In genomic region chr1:37585809-37586480, GRCm38 (mm10) we compare ENCODE assay signal across 8 mouse cellular contexts. TPM values are rescaled to one million over a fixed set of nuclear protein-coding genes. Genes with fewer than 3 reads are reported as not detected.
DNase-seq lines count a peak whose midpoint lies in the region; ATAC-seq and TF ChIP-seq lines count a peak whose summit lies in the region.

No protein-coding gene starts in this region.

- ATAC-seq in embryonic facial prominence, embryonic 14.5 days (ENCODE audit: low read depth) = no peak; the same call in 1 of the 2 replicates
- peak; percentile 86 for ATAC-seq in common myeloid progenitor, adult 5-6 weeks (replicated peaks; ENCODE audit: low read depth, poor library complexity, severe bottlenecking)
- peak; percentile 71 for ATAC-seq in liver, postnatal 0 days

- 77% methylated on average over 13 of the region's 13 CpGs for WGBS in embryonic facial prominence, embryonic 14.5 days
- 88% methylated on average over 13 of the region's 13 CpGs for WGBS in embryonic facial prominence, embryonic 10.5 days
- 31% methylated on average over 13 of the region's 13 CpGs for WGBS in liver, postnatal 0 days (ENCODE audit: insufficient replicate concordance)
- WGBS in small intestine, adult 2 months = 19% methylated on average over 13 of the region's 13 CpGs

- H3K4me2 ChIP-seq in embryonic facial prominence, embryonic 14.5 days (ENCODE audit: low read depth, low read length) = no peak overlapping the region
- peak overlapping the region; percentile 47; the same call in 1 of the 2 replicates for H3K4me2 ChIP-seq in liver, postnatal 0 days (ENCODE audit: low read depth, low read length)

- no peaks in the 10 kb centered on the region; the same call in 1 of the 2 replicates for H3K4me1 ChIP-seq in embryonic facial prominence, embryonic 14.5 days (ENCODE audit: control insufficient read depth, insufficient read depth, low read length)
- no peaks in the 10 kb centered on the region for H3K4me1 ChIP-seq in embryonic facial prominence, embryonic 10.5 days
- peaks cover 4% of the 10 kb centered on the region; the same call in 1 of the 2 replicates for H3K4me1 ChIP-seq in liver, postnatal 0 days (ENCODE audit: insufficient read depth)
- H3K4me1 ChIP-seq in small intestine, adult 2 months (ENCODE audit: control insufficient read depth, insufficient read depth, insufficient read length, low read length) = peaks cover 20% of the 10 kb centered on the region

- no peaks in the 10 kb centered on the region for H3K9me3 ChIP-seq in embryonic facial prominence, embryonic 14.5 days (ENCODE audit: control insufficient read depth, low read length)
- H3K9me3 ChIP-seq in embryonic facial prominence, embryonic 10.5 days = no peaks in the 10 kb centered on the region
- no peaks in the 10 kb centered on the region for H3K9me3 ChIP-seq in liver, postnatal 0 days (ENCODE audit: low read length)

- H3K27me3 ChIP-seq in embryonic facial prominence, embryonic 14.5 days (replicated peaks; ENCODE audit: control insufficient read depth, insufficient read depth, low read length) = no peaks in the 10 kb centered on the region
- H3K27me3 ChIP-seq in embryonic facial prominence, embryonic 10.5 days (replicated peaks; ENCODE audit: low read depth, poor library complexity, severe bottlenecking) = no peaks in the 10 kb centered on the region
- 0 out of 2 replicates have a peak, but pooled peaks cover 3% of the 10 kb centered on the region for H3K27me3 ChIP-seq in liver, postnatal 0 days (ENCODE audit: insufficient read depth, low read length)
- no peaks in the 10 kb centered on the region for H3K27me3 ChIP-seq in small intestine, adult 2 months (ENCODE audit: control insufficient read depth, insufficient read depth, low read length)

- no peak overlapping the region for H3K27ac ChIP-seq in embryonic facial prominence, embryonic 14.5 days (replicated peaks; ENCODE audit: low read depth, low read length)
- H3K27ac ChIP-seq in embryonic facial prominence, embryonic 10.5 days (replicated peaks) = no peak overlapping the region
- peak overlapping the region; percentile 79 for H3K27ac ChIP-seq in liver, postnatal 0 days (ENCODE audit: low read depth)
- H3K27ac ChIP-seq in small intestine, adult 2 months (ENCODE audit: insufficient read depth, low read depth, low read length) = peak overlapping the region; percentile 83

- no peak for TF ChIP-seq CTCF in liver, postnatal 0 days (IDR thresholded peaks at IDR 0.05; ENCODE audit: low read depth)
- TF ChIP-seq CTCF in small intestine, adult 2 months (IDR thresholded peaks at IDR 0.05; ENCODE audit: extremely low read depth, insufficient read length, insufficient replicate concordance, low read depth, low read length) = no peak

- peak; percentile 55 for DNase-seq in embryonic facial prominence, embryonic 14.5 days (ENCODE audit: low spot score)
- DNase-seq in embryonic facial prominence, embryonic 10.5 days (ENCODE audit: low spot score) = no peak
- peak; percentile 55 for DNase-seq in NIH3T3 (ENCODE audit: low read depth)
- peak; percentile 78 for DNase-seq in heart, postnatal 4 days
- peak; percentile 60 for DNase-seq in liver, postnatal 0 days
- DNase-seq in yolk sac, embryonic 10.5 days (ENCODE audit: low spot score) = no peak

- H3K36me3 ChIP-seq in embryonic facial prominence, embryonic 14.5 days (ENCODE audit: control insufficient read depth, insufficient read depth, low read length) = no peaks in the 10 kb centered on the region
- no peaks in the 10 kb centered on the region for H3K36me3 ChIP-seq in embryonic facial prominence, embryonic 10.5 days (replicated peaks)
- H3K36me3 ChIP-seq in liver, postnatal 0 days (replicated peaks; ENCODE audit: insufficient read depth, low read length) = no peaks in the 10 kb centered on the region
- H3K36me3 ChIP-seq in small intestine, adult 2 months (ENCODE audit: control insufficient read depth, insufficient read depth, low read length) = no peaks in the 10 kb centered on the region

- TF ChIP-seq EP300 in liver, postnatal 0 days (IDR thresholded peaks at IDR 0.05; ENCODE audit: low read depth) = no peak; the same call in 1 of the 2 replicates

- no peak overlapping the region for H3K4me3 ChIP-seq in embryonic facial prominence, embryonic 14.5 days (ENCODE audit: low read depth, low read length)
- H3K4me3 ChIP-seq in embryonic facial prominence, embryonic 10.5 days = no peak overlapping the region
- H3K4me3 ChIP-seq in liver, postnatal 0 days (ENCODE audit: low read depth, low read length) = no peak overlapping the region
- no peak overlapping the region; the same call in 1 of the 2 replicates for H3K4me3 ChIP-seq in small intestine, adult 2 months (ENCODE audit: low read depth, low read length)

- no peak for TF ChIP-seq POLR2A in small intestine, adult 2 months (IDR thresholded peaks at IDR 0.05; ENCODE audit: low read depth, low read length)

- no peak overlapping the region for H3K9ac ChIP-seq in embryonic facial prominence, embryonic 14.5 days (ENCODE audit: low read depth, low read length)
- no peak overlapping the region for H3K9ac ChIP-seq in liver, postnatal 0 days (replicated peaks)

RNA-seq across cellular contexts. Expression of gene Mgat4a, which starts 45.1 kb away (rescaled TPM):
- 8.4 and 8.9 TPM in 2 replicates for polyA plus RNA-seq in embryonic facial prominence, embryonic 14.5 days (2014; fragmentation: Nextera tagmentation; extraction: Ambion mirVana)
- 3.8 and 4.1 TPM in 2 replicates for polyA plus RNA-seq in embryonic facial prominence, embryonic 10.5 days (2016; fragmentation: Nextera tagmentation; extraction: Ambion mirVana)
- 9.9 and 15.8 TPM in 2 replicates for total RNA-seq in common myeloid progenitor, adult 5-6 weeks (2017)
- total RNA-seq in heart, postnatal 4 days (2021) = 10 to 100 TPM; 15.1 to 15.5 TPM
- 0.66 and 1.4 TPM in 2 replicates for polyA plus RNA-seq in liver, postnatal 0 days (2015; fragmentation: Nextera tagmentation; extraction: Ambion mirVana)
- 21.6 and 53.3 TPM in 2 replicates for polyA plus RNA-seq in small intestine, adult 2 months (2012; rRNA removed)

Comparison
In these comparisons a context has a peak if more than half of its experiments do, and no peak if none do; other contexts are left out.
1. DNase-seq: peak in embryonic facial prominence, embryonic 14.5 days (single experiment), NIH3T3 (single experiment), heart, postnatal 4 days (single experiment) and liver, postnatal 0 days (single experiment); none in embryonic facial prominence, embryonic 10.5 days (single experiment) and yolk sac, embryonic 10.5 days (single experiment).
2. H3K27ac ChIP-seq: peak in liver, postnatal 0 days (single experiment) and small intestine, adult 2 months (single experiment); none in embryonic facial prominence, embryonic 14.5 days (single experiment) and embryonic facial prominence, embryonic 10.5 days (single experiment).